Mouse (Mus musculus): ENCODE results near the gene Cnot4. TPM values are rescaled to one million over a fixed set of nuclear protein-coding genes. Genes with fewer than 3 reads are reported as not detected.

Gene Cnot4
- polyA plus RNA-seq, 1 experiment, result 19.7 TPM

- Histone ChIP-seq H3K4me3 (ENCODE audit: control insufficient read depth, insufficient read depth, low read length) (peak overlapping the region; percentile 90), H3K27me3 (ENCODE audit: control insufficient read depth, insufficient read depth, low read length) (no peaks in the 10 kb centered on the region), H3K27ac (ENCODE audit: control insufficient read depth, insufficient read depth, low read length) (0 out of 2 replicates have a peak overlapping the region, but pooled peaks have one; percentile 0), H3K36me3 (ENCODE audit: control insufficient read depth, insufficient read depth, low read length) (no peaks in the 10 kb centered on the region), H3K4me1 (replicated peaks; ENCODE audit: control insufficient read depth, insufficient read depth, low read length) (peaks cover 7% of the 10 kb centered on the region)
- 1% methylated on average over 11 of the region's 11 CpGs for WGBS
- TF ChIP-seq CTCF (IDR thresholded peaks at IDR 0.05; ENCODE audit: borderline replicate concordance, control insufficient read depth, extremely low read depth, insufficient read depth, low read length, poor library complexity) (no peak), POLR2A (IDR thresholded peaks at IDR 0.05; ENCODE audit: control insufficient read depth, extremely low read depth, insufficient read depth, low read length, poor library complexity) (no peak)
- DNase-seq, result no peak
These were observed 718 bp downstream of the Cnot4 start for GRCm38 (mm10) chr6:35132806-35133205.

- Histone ChIP-seq H3K4me3 (ENCODE audit: control insufficient read depth, insufficient read depth, low read length) (no peak overlapping the region), H3K36me3 (ENCODE audit: control insufficient read depth, insufficient read depth, low read length) (peaks cover 8% of the 10 kb centered on the region; the same call in 1 of the 2 replicates), H3K27ac (ENCODE audit: control insufficient read depth, insufficient read depth, low read length) (no peak overlapping the region), H3K4me1 (replicated peaks; ENCODE audit: control insufficient read depth, insufficient read depth, low read length) (no peaks in the 10 kb centered on the region), H3K27me3 (ENCODE audit: control insufficient read depth, insufficient read depth, low read length) (no peaks in the 10 kb centered on the region)
- DNase-seq, result no peak
- WGBS, result 92% methylated on average over 2 of the region's 2 CpGs
- TF ChIP-seq CTCF (IDR thresholded peaks at IDR 0.05; ENCODE audit: borderline replicate concordance, control insufficient read depth, extremely low read depth, insufficient read depth, low read length, poor library complexity), result no peak
- TF ChIP-seq POLR2A (IDR thresholded peaks at IDR 0.05; ENCODE audit: control insufficient read depth, extremely low read depth, insufficient read depth, low read length, poor library complexity), result no peak
These were observed 11.0 kb downstream of the Cnot4 start for GRCm38 (mm10) chr6:35122488-35122887.

GRCm38 (mm10) chr6:35121925-35122324, 11.6 kb downstream of the Cnot4 start:
- DNase-seq, result no peak
- 92% methylated on average over 3 of the region's 3 CpGs for WGBS
- no peak for TF ChIP-seq CTCF (IDR thresholded peaks at IDR 0.05; ENCODE audit: borderline replicate concordance, control insufficient read depth, extremely low read depth, insufficient read depth, low read length, poor library complexity)
- TF ChIP-seq POLR2A (IDR thresholded peaks at IDR 0.05; ENCODE audit: control insufficient read depth, extremely low read depth, insufficient read depth, low read length, poor library complexity), result no peak

GRCm38 (mm10) chr6:35102457-35102856, 31.1 kb downstream of the Cnot4 start:
- WGBS, result 99% methylated on average over 1 of the region's 1 CpGs

More at GRCm38 (mm10) chr6:35121925-35122324, 11.6 kb downstream of the Cnot4 start:
- Histone ChIP-seq H3K27me3 (ENCODE audit: control insufficient read depth, insufficient read depth, low read length) (no peaks in the 10 kb centered on the region), H3K27ac (ENCODE audit: control insufficient read depth, insufficient read depth, low read length) (no peak overlapping the region), H3K4me3 (ENCODE audit: control insufficient read depth, insufficient read depth, low read length) (no peak overlapping the region), H3K36me3 (ENCODE audit: control insufficient read depth, insufficient read depth, low read length) (peaks cover 8% of the 10 kb centered on the region; the same call in 1 of the 2 replicates), H3K4me1 (replicated peaks; ENCODE audit: control insufficient read depth, insufficient read depth, low read length) (no peaks in the 10 kb centered on the region)

GRCm38 (mm10) chr6:35084927-35085326, 48.6 kb downstream of the Cnot4 start:
- DNase-seq, result no peak
- no peak overlapping the region for H3K27ac ChIP-seq (ENCODE audit: control insufficient read depth, insufficient read depth, low read length)
- no peaks in the 10 kb centered on the region for H3K4me1 ChIP-seq (replicated peaks; ENCODE audit: control insufficient read depth, insufficient read depth, low read length)
- 94% methylated on average over 3 of the region's 3 CpGs for WGBS
- no peak for TF ChIP-seq POLR2A (IDR thresholded peaks at IDR 0.05; ENCODE audit: control insufficient read depth, extremely low read depth, insufficient read depth, low read length, poor library complexity)
- no peak for TF ChIP-seq CTCF (IDR thresholded peaks at IDR 0.05; ENCODE audit: borderline replicate concordance, control insufficient read depth, extremely low read depth, insufficient read depth, low read length, poor library complexity)
- no peaks in the 10 kb centered on the region for H3K36me3 ChIP-seq (ENCODE audit: control insufficient read depth, insufficient read depth, low read length)
- H3K4me3 ChIP-seq (ENCODE audit: control insufficient read depth, insufficient read depth, low read length), result no peak overlapping the region
- no peaks in the 10 kb centered on the region for H3K27me3 ChIP-seq (ENCODE audit: control insufficient read depth, insufficient read depth, low read length)

More at GRCm38 (mm10) chr6:35102457-35102856, 31.1 kb downstream of the Cnot4 start:
- Histone ChIP-seq H3K4me3 (ENCODE audit: control insufficient read depth, insufficient read depth, low read length) (no peak overlapping the region), H3K27me3 (ENCODE audit: control insufficient read depth, insufficient read depth, low read length) (no peaks in the 10 kb centered on the region), H3K36me3 (ENCODE audit: control insufficient read depth, insufficient read depth, low read length) (no peaks in the 10 kb centered on the region), H3K27ac (ENCODE audit: control insufficient read depth, insufficient read depth, low read length) (no peak overlapping the region), H3K4me1 (replicated peaks; ENCODE audit: control insufficient read depth, insufficient read depth, low read length) (no peaks in the 10 kb centered on the region; the same call in 1 of the 2 replicates)
- no peak for TF ChIP-seq CTCF (IDR thresholded peaks at IDR 0.05; ENCODE audit: borderline replicate concordance, control insufficient read depth, extremely low read depth, insufficient read depth, low read length, poor library complexity)
- TF ChIP-seq POLR2A (IDR thresholded peaks at IDR 0.05; ENCODE audit: control insufficient read depth, extremely low read depth, insufficient read depth, low read length, poor library complexity), result no peak
- no peak for DNase-seq

- Histone ChIP-seq H3K4me1 (replicated peaks; ENCODE audit: control insufficient read depth, insufficient read depth, low read length) (no peaks in the 10 kb centered on the region), H3K27me3 (ENCODE audit: control insufficient read depth, insufficient read depth, low read length) (no peaks in the 10 kb centered on the region), H3K36me3 (ENCODE audit: control insufficient read depth, insufficient read depth, low read length) (peaks cover 24% of the 10 kb centered on the region), H3K27ac (ENCODE audit: control insufficient read depth, insufficient read depth, low read length) (no peak overlapping the region), H3K4me3 (ENCODE audit: control insufficient read depth, insufficient read depth, low read length) (no peak overlapping the region)
- DNase-seq, result no peak
- 96% methylated on average over 9 of the region's 9 CpGs for WGBS
- TF ChIP-seq POLR2A (IDR thresholded peaks at IDR 0.05; ENCODE audit: control insufficient read depth, extremely low read depth, insufficient read depth, low read length, poor library complexity), result no peak
- TF ChIP-seq CTCF (IDR thresholded peaks at IDR 0.05; ENCODE audit: borderline replicate concordance, control insufficient read depth, extremely low read depth, insufficient read depth, low read length, poor library complexity), result no peak
These were observed 58.4 kb downstream of the Cnot4 start for GRCm38 (mm10) chr6:35075148-35075547.

- 96% methylated on average over 3 of the region's 3 CpGs for whole genome bisulfite sequencing
These were observed 62.3 kb downstream of the Cnot4 start for GRCm38 (mm10) chr6:35071261-35071660.

More at GRCm38 (mm10) chr6:35071261-35071660, 62.3 kb downstream of the Cnot4 start:
- DNase-seq, result no peak
- Histone ChIP-seq H3K27me3 (ENCODE audit: control insufficient read depth, insufficient read depth, low read length) (no peaks in the 10 kb centered on the region), H3K4me3 (ENCODE audit: control insufficient read depth, insufficient read depth, low read length) (no peak overlapping the region), H3K36me3 (ENCODE audit: control insufficient read depth, insufficient read depth, low read length) (peaks cover 9% of the 10 kb centered on the region), H3K27ac (ENCODE audit: control insufficient read depth, insufficient read depth, low read length) (no peak overlapping the region), H3K4me1 (replicated peaks; ENCODE audit: control insufficient read depth, insufficient read depth, low read length) (no peaks in the 10 kb centered on the region)
- TF ChIP-seq POLR2A (IDR thresholded peaks at IDR 0.05; ENCODE audit: control insufficient read depth, extremely low read depth, insufficient read depth, low read length, poor library complexity), result no peak
- no peak for TF ChIP-seq CTCF (IDR thresholded peaks at IDR 0.05; ENCODE audit: borderline replicate concordance, control insufficient read depth, extremely low read depth, insufficient read depth, low read length, poor library complexity)

All from thymus, adult 2 months (tissue).